Mouse (Mus musculus): ENCODE data around the gene Npl. TPM values are rescaled to one million over a fixed set of nuclear protein-coding genes. Genes with fewer than 3 reads are reported as not detected.
A peak's percentile ranks its signal among the peaks of the same experiment; 100 is the strongest.
"Not testable (repeated sequence)": the region's sequence is repeated elsewhere in the genome, so short reads cannot be mapped to it uniquely, and the experiment has no call there.

The Npl gene
- total and polyA plus RNA-seq, 3 experiments: 0.43 to 2.1 (median 1.5) TPM

DNA sequence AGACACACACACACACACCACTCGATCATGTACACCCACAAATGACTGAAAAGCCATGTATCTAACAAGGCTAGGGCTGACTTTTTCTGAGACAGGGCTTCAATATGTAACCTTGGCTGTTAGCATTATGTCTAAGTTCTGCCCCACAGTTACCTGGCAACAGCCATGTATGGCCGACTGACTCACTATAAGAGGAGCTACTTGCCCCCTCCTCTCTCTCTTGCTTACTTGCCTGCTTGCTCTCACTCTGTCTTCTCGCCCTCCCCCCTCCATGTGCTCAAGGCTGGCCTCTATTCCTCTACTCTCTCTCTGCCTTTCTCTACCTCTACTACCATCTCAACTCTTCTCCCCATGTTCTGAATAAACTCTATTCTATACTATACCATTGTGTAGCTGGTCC, 9.1 kb downstream of the Npl start:
- intact Hi-C loops (cut with DNase I): no loop called here
- Histone ChIP-seq H3K4me1 (ENCODE audit: control insufficient read depth, insufficient read depth, low read length) (no peaks in the 10 kb centered on the region), H3K36me3 (ENCODE audit: control insufficient read depth, insufficient read depth, low read length) (no peaks in the 10 kb centered on the region), H3K79me2 (replicated peaks; ENCODE audit: control insufficient read depth, insufficient read depth, low read length) (no peaks in the 10 kb centered on the region), H3K27ac (no peak overlapping the region), H3K4me3 (no peak overlapping the region), H3K9ac (ENCODE audit: low read depth, low read length) (no peak overlapping the region), H3K27me3 (ENCODE audit: control insufficient read depth, insufficient read depth, low read length) (no peaks in the 10 kb centered on the region)
- 88% methylated on average over 3 of the region's 3 CpGs for WGBS
- TF ChIP-seq CTCF (IDR thresholded peaks at IDR 0.05) (no peak), POLR2A (IDR thresholded peaks at IDR 0.05; ENCODE audit: insufficient read depth, low read depth, low read length) (no peak), EP300 (IDR thresholded peaks at IDR 0.05; ENCODE audit: insufficient read depth, low read depth, low read length) (no peak)
- no peak for DNase-seq

- no peak for TF ChIP-seq EP300 (IDR thresholded peaks at IDR 0.05; ENCODE audit: insufficient read depth, low read depth, low read length)
- TF ChIP-seq CTCF (IDR thresholded peaks at IDR 0.05): no peak
- no peak for TF ChIP-seq POLR2A (IDR thresholded peaks at IDR 0.05; ENCODE audit: insufficient read depth, low read depth, low read length)
- WGBS: 84% methylated on average over 9 of the region's 9 CpGs
- H3K27ac ChIP-seq: no peak overlapping the region
- H3K4me3 ChIP-seq: no peak overlapping the region
- intact Hi-C loops (cut with DNase I): no loop called here
- H3K9ac ChIP-seq (ENCODE audit: low read depth, low read length): no peak overlapping the region
- H3K4me1 ChIP-seq (ENCODE audit: control insufficient read depth, insufficient read depth, low read length): no peaks in the 10 kb centered on the region
- no peaks in the 10 kb centered on the region for H3K36me3 ChIP-seq (ENCODE audit: control insufficient read depth, insufficient read depth, low read length)
- no peak for DNase-seq
- H3K27me3 ChIP-seq (ENCODE audit: control insufficient read depth, insufficient read depth, low read length): no peaks in the 10 kb centered on the region
- no peaks in the 10 kb centered on the region for H3K79me2 ChIP-seq (replicated peaks; ENCODE audit: control insufficient read depth, insufficient read depth, low read length)
Measured at GRCm38 (mm10) chr1:153539739-153540333, 10.0 kb downstream of the Npl start.

DNA sequence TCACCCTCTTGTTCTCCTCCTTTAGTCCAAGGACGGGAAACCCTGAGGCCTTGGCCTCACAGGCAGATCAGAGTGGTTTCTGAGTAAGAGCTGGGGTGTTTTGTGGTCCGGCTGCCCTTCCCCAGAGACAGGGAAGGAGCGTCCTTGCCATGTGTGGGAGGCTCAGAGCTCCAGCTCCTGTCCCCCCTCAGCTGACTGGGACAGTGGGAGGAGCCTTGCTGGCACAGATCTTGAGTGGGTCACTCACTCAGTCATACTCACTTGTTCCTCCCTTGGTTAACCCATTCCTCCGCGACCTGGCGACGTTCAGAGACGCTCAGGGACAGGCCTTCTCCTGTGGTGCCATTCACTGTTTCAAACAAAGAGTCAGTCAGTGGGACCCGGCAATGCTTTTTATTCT, 14.2 kb downstream of the Npl start:
- Histone ChIP-seq H3K36me3 (ENCODE audit: control insufficient read depth, insufficient read depth, low read length) (no peaks in the 10 kb centered on the region), H3K79me2 (replicated peaks; ENCODE audit: control insufficient read depth, insufficient read depth, low read length) (no peaks in the 10 kb centered on the region), H3K27me3 (ENCODE audit: control insufficient read depth, insufficient read depth, low read length) (no peaks in the 10 kb centered on the region), H3K4me1 (ENCODE audit: control insufficient read depth, insufficient read depth, low read length) (no peaks in the 10 kb centered on the region), H3K4me3 (no peak overlapping the region), H3K27ac (no peak overlapping the region), H3K9ac (ENCODE audit: low read depth, low read length) (no peak overlapping the region)
- intact Hi-C loops (cut with DNase I): no loop called here
- DNase-seq: peak; percentile 33 to 53
- TF ChIP-seq CTCF (IDR thresholded peaks at IDR 0.05): no peak
- TF ChIP-seq EP300 (IDR thresholded peaks at IDR 0.05; ENCODE audit: insufficient read depth, low read depth, low read length): no peak
- TF ChIP-seq POLR2A (IDR thresholded peaks at IDR 0.05; ENCODE audit: insufficient read depth, low read depth, low read length): no peak
- 69% methylated on average over 9 of the region's 9 CpGs for WGBS

- H3K4me3 ChIP-seq; H3K27ac ChIP-seq; H3K4me1 ChIP-seq (ENCODE audit: control insufficient read depth, insufficient read depth, low read length); DNase-seq; H3K9ac ChIP-seq (ENCODE audit: low read depth, low read length); intact Hi-C loops (cut with DNase I); H3K36me3 ChIP-seq (ENCODE audit: control insufficient read depth, insufficient read depth, low read length); H3K79me2 ChIP-seq (replicated peaks; ENCODE audit: control insufficient read depth, insufficient read depth, low read length); H3K27me3 ChIP-seq (ENCODE audit: control insufficient read depth, insufficient read depth, low read length): not testable (repeated sequence)
- WGBS: 97% methylated on average over 3 of the region's 3 CpGs
Measured at GRCm38 (mm10) chr1:153532896-153533295, 16.9 kb downstream of the Npl start.

- Histone ChIP-seq H3K27ac (no peak overlapping the region), H3K4me1 (ENCODE audit: control insufficient read depth, insufficient read depth, low read length) (no peaks in the 10 kb centered on the region), H3K9ac (ENCODE audit: low read depth, low read length) (no peak overlapping the region), H3K79me2 (replicated peaks; ENCODE audit: control insufficient read depth, insufficient read depth, low read length) (no peaks in the 10 kb centered on the region), H3K36me3 (ENCODE audit: control insufficient read depth, insufficient read depth, low read length) (no peaks in the 10 kb centered on the region), H3K4me3 (no peak overlapping the region; the same call in 1 of the 2 replicates), H3K27me3 (ENCODE audit: control insufficient read depth, insufficient read depth, low read length) (no peaks in the 10 kb centered on the region)
- intact Hi-C loops (cut with DNase I): no loop called here
- TF ChIP-seq CTCF (IDR thresholded peaks at IDR 0.05) (no peak), POLR2A (IDR thresholded peaks at IDR 0.05; ENCODE audit: insufficient read depth, low read depth, low read length) (no peak), EP300 (IDR thresholded peaks at IDR 0.05; ENCODE audit: insufficient read depth, low read depth, low read length) (no peak)
- 25% methylated on average over 12 of the region's 12 CpGs for WGBS
- DNase-seq: peak; percentile 37 to 43
Measured at GRCm38 (mm10) chr1:153532234-153532841, 17.5 kb downstream of the Npl start.

- Histone ChIP-seq H3K4me3 (no peak overlapping the region; the same call in 1 of the 2 replicates), H3K27ac (no peak overlapping the region), H3K79me2 (replicated peaks; ENCODE audit: control insufficient read depth, insufficient read depth, low read length) (no peaks in the 10 kb centered on the region), H3K4me1 (ENCODE audit: control insufficient read depth, insufficient read depth, low read length) (no peaks in the 10 kb centered on the region), H3K27me3 (ENCODE audit: control insufficient read depth, insufficient read depth, low read length) (no peaks in the 10 kb centered on the region), H3K36me3 (ENCODE audit: control insufficient read depth, insufficient read depth, low read length) (no peaks in the 10 kb centered on the region), H3K9ac (ENCODE audit: low read depth, low read length) (no peak overlapping the region)
- intact Hi-C loops (cut with DNase I): no loop called here
- TF ChIP-seq EP300 (IDR thresholded peaks at IDR 0.05; ENCODE audit: insufficient read depth, low read depth, low read length): no peak
- no peak for TF ChIP-seq CTCF (IDR thresholded peaks at IDR 0.05)
- TF ChIP-seq POLR2A (IDR thresholded peaks at IDR 0.05; ENCODE audit: insufficient read depth, low read depth, low read length): no peak
- DNase-seq: no peak
- WGBS: 55% methylated on average over 9 of the region's 9 CpGs
Measured at GRCm38 (mm10) chr1:153531677-153532233, 18.1 kb downstream of the Npl start.
